Mouse (Mus musculus) myocyte (in vitro differentiated cells): ENCODE results near the gene Cacna2d3.

Experiments
- MYOD1 ChIP-seq, 3 experiments: IDR thresholded peaks; one replicate each; pipeline ENCODE4 v1.6.1; 2011; ENCODE audit warnings: control low read depth in 2 of 3, low read depth in 2 of 3, mild to moderate bottlenecking in 2 of 3, moderate library complexity in 1 of 3; ENCODE audit not compliant: insufficient read length in 2 of 3, control insufficient read depth in 1 of 3
- POLR2A ChIP-seq: IDR thresholded peaks from one replicate; pipeline ENCODE4 v1.6.1; 2011; ENCODE audit warnings: low read depth, mild to moderate bottlenecking, control low read depth, moderate library complexity; ENCODE audit not compliant: insufficient read length
- TCF12 ChIP-seq: IDR thresholded peaks from one replicate; pipeline ENCODE4 v1.6.1; 2011; ENCODE audit warnings: mild to moderate bottlenecking, control low read depth; ENCODE audit not compliant: poor library complexity, insufficient read depth, severe bottlenecking
- USF1 ChIP-seq: IDR thresholded peaks from one replicate; pipeline ENCODE4 v1.6.1; 2011; ENCODE audit warnings: low read depth, mild to moderate bottlenecking, control low read depth, moderate library complexity

GRCm38 (mm10) chr14:29491786-29492185 lies 229.9 kb downstream of the Cacna2d3 start:
- TF ChIP-seq POLR2A (no peak), USF1 (no peak), MYOD1 (IDR thresholded peaks at IDR 0.05; ENCODE audit: control insufficient read depth in 1 of 3, insufficient read length in 2 of 3, low read depth in 2 of 3) (no peak), TCF12 (no peak)
